Mouse (Mus musculus) limb, embryonic 14.5 days (tissue): ENCODE measurements at regions not wholly inside any gene's neighbourhood (a gene's known extent, or its start where the extent isn't known, plus 50 kb on each side); places are given as distances from the start of the nearest gene placed in this dataset.

Experiments used
- ATAC-seq: fragments of 200-750 bp; cut with Nextera tagmentation; 2 replicates; pipeline ENCODE4 v1.8.0; 2017; ENCODE audit warnings: low read depth, moderate number of reproducible peaks, moderate TSS enrichment; ENCODE audit not compliant: low FRiP score
- DNase-seq: peaks from one replicate; pipeline ENCODE4 v3.0.0-alpha.2; 2015; ENCODE audit warnings: low spot score
- H3K27ac ChIP-seq: fragments of 300-500 bp; sonication (generic); replicated peaks from 2 replicates; pipeline ENCODE4 v1.5.1; 2014; ENCODE audit warnings: low read depth, mild to moderate bottlenecking, low read length, moderate library complexity, mixed read lengths
- H3K27me3 ChIP-seq: fragments of 300-500 bp; sonication (generic); 2 replicates; pipeline ENCODE4 v1.6.1; 2014; ENCODE audit warnings: low read length, mixed read lengths; ENCODE audit not compliant: control insufficient read depth, insufficient read depth
- H3K36me3 ChIP-seq: fragments of 300-500 bp; sonication (generic); 2 replicates; pipeline ENCODE4 v1.6.1; 2014; ENCODE audit warnings: mild to moderate bottlenecking, low read length, moderate library complexity, mixed read lengths; ENCODE audit not compliant: control insufficient read depth, insufficient read depth
- H3K4me1 ChIP-seq: fragments of 300-500 bp; sonication (generic); 2 replicates; pipeline ENCODE4 v1.6.1; 2014; ENCODE audit warnings: antibody characterized with exemption, low read length, mixed read lengths; ENCODE audit not compliant: control insufficient read depth, insufficient read depth
- H3K4me2 ChIP-seq: fragments of 300-500 bp; sonication (generic); replicated peaks from 2 replicates; pipeline ENCODE4 v1.6.1; 2014; ENCODE audit warnings: low read depth, mild to moderate bottlenecking, low read length, moderate library complexity; ENCODE audit not compliant: severe bottlenecking
- H3K4me3 ChIP-seq: fragments of 300-500 bp; sonication (generic); replicated peaks from 2 replicates; pipeline ENCODE4 v1.5.1; 2014; ENCODE audit warnings: low read length
- H3K9ac ChIP-seq: fragments of 300-500 bp; sonication (generic); 2 replicates; pipeline ENCODE4 v1.6.1; 2014; ENCODE audit warnings: mild to moderate bottlenecking, low read depth, low read length, moderate library complexity; ENCODE audit not compliant: severe bottlenecking
- H3K9me3 ChIP-seq: fragments of 300-500 bp; sonication (generic); 2 replicates; pipeline ENCODE4 v1.6.1; 2016; ENCODE audit warnings: low read length; ENCODE audit not compliant: control insufficient read depth
- POLR2A ChIP-seq: fragments of 200-500 bp; IDR thresholded peaks from 2 replicates; pipeline ENCODE4 v1.8.0; 2012; ENCODE audit warnings: inconsistent platforms, mild to moderate bottlenecking, moderate library complexity, borderline replicate concordance; ENCODE audit not compliant: insufficient read depth, insufficient read length; ENCODE audit errors: extremely low read depth
- WGBS: fragments of 180-500 bp; shearing (Covaris S2); extraction: QIAGEN DNeasy Blood & Tissue Kit; methylation state at CpG from one replicate; pipeline ENCODE4 v1.1.7; 2014; 5-methylcytosine and 5-hydroxymethylcytosine counted together

GRCm38 (mm10) chr14:96815665-96816064 lies 296.8 kb upstream of the Klhl1 start:
- Histone ChIP-seq H3K9ac (no peak overlapping the region), H3K36me3 (no peaks in the 10 kb centered on the region), H3K9me3 (no peaks in the 10 kb centered on the region), H3K27me3 (no peaks in the 10 kb centered on the region), H3K4me3 (no peak overlapping the region), H3K4me1 (no peaks in the 10 kb centered on the region), H3K27ac (no peak overlapping the region), H3K4me2 (no peak overlapping the region)
- TF ChIP-seq POLR2A = no peak
- ATAC-seq (no peak), DNase-seq (no peak)
- WGBS = 79% methylated on average over 2 of the region's 2 CpGs

DNA sequence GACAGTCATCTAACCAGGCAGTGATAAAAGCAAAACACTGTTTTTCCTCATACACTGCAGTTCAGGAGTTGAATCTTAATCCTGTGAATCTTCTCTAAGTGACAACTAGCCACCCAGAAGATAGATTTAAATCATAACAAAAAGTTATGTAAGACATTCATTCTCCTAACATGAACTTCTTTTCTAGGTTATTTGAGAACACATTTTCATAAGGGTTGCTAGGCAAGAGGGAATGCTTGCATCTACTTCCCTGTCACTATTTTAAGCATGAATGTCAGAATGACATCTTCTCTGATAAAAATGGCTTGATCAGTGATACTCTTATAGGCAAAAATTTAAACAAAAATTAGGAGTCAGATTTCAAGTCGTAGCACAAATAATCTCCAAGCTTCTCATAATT lies 286.4 kb upstream of the Klhl1 start:
- DNase-seq = no peak
- Histone ChIP-seq H3K36me3 (no peaks in the 10 kb centered on the region), H3K4me3 (no peak overlapping the region), H3K27ac (no peak overlapping the region), H3K27me3 (no peaks in the 10 kb centered on the region), H3K9me3 (no peaks in the 10 kb centered on the region), H3K4me2 (no peak overlapping the region), H3K9ac (no peak overlapping the region), H3K4me1 (no peaks in the 10 kb centered on the region)
- no peak for ATAC-seq
- 76% methylated on average over 1 of the region's 1 CpGs for WGBS
- TF ChIP-seq POLR2A = no peak

DNA sequence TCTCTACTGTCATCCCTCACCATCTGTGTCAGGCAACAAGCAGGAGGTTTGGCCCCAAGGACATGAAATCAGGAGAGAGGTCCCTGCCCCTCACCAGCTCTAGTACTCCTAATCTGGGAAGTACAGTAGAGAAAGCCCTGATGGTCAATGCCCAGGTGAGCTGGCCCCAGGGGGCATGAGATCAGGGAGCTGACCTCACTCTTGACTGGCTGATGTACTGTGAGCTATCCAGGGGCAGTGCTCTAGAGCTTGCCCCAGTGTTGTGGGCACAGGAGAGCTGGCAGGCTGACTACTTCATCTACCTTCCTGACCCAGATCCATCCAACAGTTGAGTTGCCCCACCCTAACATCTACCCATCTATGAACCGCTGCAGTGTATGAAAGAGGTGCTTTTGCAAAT lies 275.9 kb upstream of the Klhl1 start:
- Histone ChIP-seq H3K36me3 (no peaks in the 10 kb centered on the region), H3K4me1 (no peaks in the 10 kb centered on the region), H3K4me2 (no peak overlapping the region), H3K9me3 (no peaks in the 10 kb centered on the region), H3K9ac (no peak overlapping the region), H3K27ac (no peak overlapping the region), H3K27me3 (no peaks in the 10 kb centered on the region), H3K4me3 (no peak overlapping the region)
- ATAC-seq = no peak
- 89% methylated on average over 1 of the region's 1 CpGs for WGBS
- no peak for TF ChIP-seq POLR2A
- no peak for DNase-seq

DNA sequence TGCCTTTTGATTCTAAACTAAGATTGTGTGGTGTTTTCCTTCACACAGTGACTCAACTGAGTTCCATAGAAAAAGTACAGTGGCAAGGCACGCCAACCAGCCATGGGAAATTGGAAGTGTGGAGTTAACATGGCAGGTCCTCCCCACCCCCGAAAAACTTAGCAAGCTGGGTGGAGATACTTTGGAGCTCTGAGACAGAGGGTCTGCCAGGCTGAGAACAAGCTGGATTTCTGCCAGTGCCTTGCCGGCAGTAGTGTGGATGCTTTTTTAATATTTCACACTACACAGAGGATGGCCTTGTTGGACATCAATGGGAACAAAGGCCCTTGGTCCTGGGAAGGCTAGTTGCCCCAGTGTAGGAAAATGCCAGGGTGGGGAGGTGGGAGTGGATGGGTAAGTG lies 269.0 kb upstream of the Klhl1 start:
- Histone ChIP-seq H3K27me3 (no peaks in the 10 kb centered on the region), H3K4me2 (no peak overlapping the region), H3K27ac (no peak overlapping the region), H3K4me3 (no peak overlapping the region), H3K9me3 (no peaks in the 10 kb centered on the region), H3K9ac (no peak overlapping the region), H3K4me1 (no peaks in the 10 kb centered on the region), H3K36me3 (no peaks in the 10 kb centered on the region)
- no peak for ATAC-seq
- TF ChIP-seq POLR2A = no peak
- no peak for DNase-seq
- 87% methylated on average over 3 of the region's 3 CpGs for WGBS

- no peaks in the 10 kb centered on the region for H3K27me3 ChIP-seq
- no peaks in the 10 kb centered on the region for H3K4me1 ChIP-seq
- 13% methylated on average over 1 of the region's 1 CpGs for WGBS
- H3K4me3 ChIP-seq = no peak overlapping the region
- DNase-seq (no peak), ATAC-seq (no peak)
- H3K9ac ChIP-seq = no peak overlapping the region
- no peak overlapping the region for H3K4me2 ChIP-seq
- H3K9me3 ChIP-seq = no peaks in the 10 kb centered on the region
- no peaks in the 10 kb centered on the region for H3K36me3 ChIP-seq
- no peak for TF ChIP-seq POLR2A
- H3K27ac ChIP-seq = no peak overlapping the region
Observed at GRCm38 (mm10) chr14:96787286-96787685, 268.4 kb upstream of the Klhl1 start.

DNA sequence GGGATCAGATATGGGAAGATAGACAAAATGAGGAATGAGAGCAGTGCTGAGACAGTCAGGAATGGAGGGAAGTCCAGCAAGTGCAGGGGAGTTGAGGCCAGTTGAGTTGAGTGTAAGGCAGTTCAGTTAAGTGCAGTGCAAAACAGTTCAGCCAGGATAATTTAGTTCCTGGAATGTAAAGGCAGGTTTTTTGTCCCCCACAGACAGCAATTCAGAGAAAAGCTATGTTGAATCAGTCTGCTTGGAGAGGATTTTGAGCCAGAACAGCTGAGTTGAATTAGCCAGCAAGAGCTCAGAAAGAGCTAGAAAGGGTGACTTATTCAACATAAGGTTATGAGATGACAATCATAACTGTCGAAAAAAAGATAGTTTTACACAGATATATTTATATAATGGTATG lies 256.9 kb upstream of the Klhl1 start:
- no peak overlapping the region for H3K9ac ChIP-seq
- no peak for TF ChIP-seq POLR2A
- no peaks in the 10 kb centered on the region for H3K4me1 ChIP-seq
- peak; percentile 12 for DNase-seq
- no peaks in the 10 kb centered on the region for H3K9me3 ChIP-seq
- H3K36me3 ChIP-seq = no peaks in the 10 kb centered on the region
- no peak overlapping the region for H3K4me2 ChIP-seq
- no peaks in the 10 kb centered on the region for H3K27me3 ChIP-seq
- WGBS = 71% methylated on average over 1 of the region's 1 CpGs
- no peak for ATAC-seq
- no peak overlapping the region for H3K4me3 ChIP-seq
- no peak overlapping the region for H3K27ac ChIP-seq
